Mouse (Mus musculus) MEL (cell line): ENCODE measurements around the gene Exosc8. TPM values are rescaled to one million over a fixed set of nuclear protein-coding genes. Genes with fewer than 3 reads are reported as not detected.
A peak's percentile ranks its signal among the peaks of the same experiment; 100 is the strongest.

Experiments
- DNase-seq: peaks from one replicate; pipeline ENCODE4 v3.0.0; 2011; ENCODE audit warnings: low read depth, low spot score
- H3K27ac ChIP-seq: 2 replicates; pipeline ENCODE4 v1.5.1; 2012; ENCODE audit warnings: low read depth, mild to moderate bottlenecking, control low read depth, low read length, moderate library complexity; ENCODE audit not compliant: control insufficient read depth
- H3K27me3 ChIP-seq, 2 experiments: fragments of 150-350 bp in 1 of 2; sonication (generic) in 1 of 2; 2 replicates each; pipeline ENCODE4 v1.6.1; 2012; ENCODE audit warnings: low read length in 2 of 2, mild to moderate bottlenecking in 2 of 2, improper control_type of control experiment in 1 of 2, moderate library complexity in 1 of 2; ENCODE audit not compliant: insufficient read depth in 2 of 2, control insufficient read depth in 1 of 2
- H3K36me3 ChIP-seq, 2 experiments: 2 replicates each; pipeline ENCODE4 v1.6.1; 2012 to 2014; ENCODE audit warnings: low read length in 2 of 2, improper control_type of control experiment in 1 of 2, inconsistent platforms in 1 of 2, mild to moderate bottlenecking in 1 of 2; ENCODE audit not compliant: insufficient read depth in 2 of 2, control insufficient read depth in 1 of 2
- H3K4me1 ChIP-seq, 2 experiments: fragments of 150-350 bp in 1 of 2; sonication (generic) in 1 of 2; 2 replicates each; pipeline ENCODE4 v1.6.1; 2012; ENCODE audit warnings: low read length in 2 of 2, improper control_type of control experiment in 1 of 2, mild to moderate bottlenecking in 1 of 2; ENCODE audit not compliant: insufficient read depth in 2 of 2, control insufficient read depth in 1 of 2
- H3K4me3 ChIP-seq, 2 experiments: fragments of 150-350 bp in 1 of 2; sonication (generic) in 1 of 2; 2 replicates each; pipeline ENCODE4 v1.5.1; 2012; ENCODE audit warnings: low read depth in 2 of 2, low read length in 2 of 2, mild to moderate bottlenecking in 2 of 2, moderate library complexity in 2 of 2, control low read depth in 1 of 2, improper control_type of control experiment in 1 of 2; ENCODE audit not compliant: control insufficient read depth in 1 of 2, insufficient read depth in 1 of 2
- H3K79me2 ChIP-seq: 2 replicates; pipeline ENCODE4 v1.6.1; 2012; ENCODE audit warnings: mild to moderate bottlenecking, low read length, moderate library complexity; ENCODE audit not compliant: control insufficient read depth, poor library complexity, insufficient read depth
- H3K9ac ChIP-seq: 2 replicates; pipeline ENCODE4 v1.6.1; 2012; ENCODE audit warnings: low read depth, mild to moderate bottlenecking, control low read depth, low read length, moderate library complexity; ENCODE audit not compliant: control insufficient read depth, poor library complexity, severe bottlenecking
- H3K9me3 ChIP-seq: fragments of 150-350 bp; sonication (generic); replicated peaks from 2 replicates; pipeline ENCODE4 v1.6.1; 2012; ENCODE audit warnings: mild to moderate bottlenecking, low read length, improper control_type of control experiment, moderate library complexity; ENCODE audit not compliant: insufficient read depth
- CHD1 ChIP-seq: IDR thresholded peaks from 2 replicates; pipeline ENCODE4 v1.6.1; 2012; ENCODE audit warnings: low read depth, mild to moderate bottlenecking, inconsistent platforms, low read length, improper control_type of control experiment
- CHD2 ChIP-seq: IDR thresholded peaks from 2 replicates; pipeline ENCODE4 v1.6.1; 2011; ENCODE audit warnings: low read length, improper control_type of control experiment
- E2F4 ChIP-seq: IDR thresholded peaks from 2 replicates; pipeline ENCODE4 v1.6.1; 2011; ENCODE audit warnings: low read depth, low read length, improper control_type of control experiment, borderline replicate concordance
- ELF1 ChIP-seq: IDR thresholded peaks from 2 replicates; pipeline ENCODE4 v1.6.1; 2014; ENCODE audit warnings: low read depth, mild to moderate bottlenecking, inconsistent platforms, low read length, improper control_type of control experiment, moderate library complexity
- EP300 ChIP-seq, 2 experiments: IDR thresholded peaks; 2 replicates each; pipeline ENCODE4 v1.6.1; 2011; ENCODE audit warnings: improper control_type of control experiment in 2 of 2, low read length in 2 of 2, low read depth in 1 of 2, mild to moderate bottlenecking in 1 of 2
- GATA1 ChIP-seq: IDR thresholded peaks from 2 replicates; pipeline ENCODE4 v1.6.1; 2011; ENCODE audit warnings: low read depth, low read length, improper control_type of control experiment
- HCFC1 ChIP-seq: IDR thresholded peaks from 2 replicates; pipeline ENCODE4 v1.6.1; 2012; ENCODE audit warnings: low read depth, mild to moderate bottlenecking, inconsistent platforms, low read length, improper control_type of control experiment, moderate library complexity
- MAX ChIP-seq: IDR thresholded peaks from 2 replicates; pipeline ENCODE4 v1.6.1; 2011; ENCODE audit warnings: low read length, improper control_type of control experiment
- MXI1 ChIP-seq: IDR thresholded peaks from 2 replicates; pipeline ENCODE4 v1.6.1; 2011; ENCODE audit warnings: mild to moderate bottlenecking, low read depth, low read length, improper control_type of control experiment
- MYC ChIP-seq: IDR thresholded peaks from 2 replicates; pipeline ENCODE4 v1.6.1; 2011; ENCODE audit warnings: low read depth, mild to moderate bottlenecking, low read length, improper control_type of control experiment, moderate library complexity
- NELFE ChIP-seq: IDR thresholded peaks from 2 replicates; pipeline ENCODE4 v1.6.1; 2011; ENCODE audit warnings: low read depth, low read length, improper control_type of control experiment
- POLR2A ChIP-seq, 2 experiments: IDR thresholded peaks; 2 replicates each; pipeline ENCODE4 v1.6.1; 2011 to 2012; ENCODE audit warnings: low read length in 2 of 2, mild to moderate bottlenecking in 2 of 2, control low read depth in 1 of 2, improper control_type of control experiment in 1 of 2, low read depth in 1 of 2, moderate library complexity in 1 of 2; ENCODE audit not compliant: control insufficient read depth in 1 of 2, insufficient read depth in 1 of 2, poor library complexity in 1 of 2
- POLR2AphosphoS2 ChIP-seq: IDR thresholded peaks from 2 replicates; pipeline ENCODE4 v1.6.1; 2011; ENCODE audit warnings: low read length, improper control_type of control experiment
- POLR2AphosphoS5 ChIP-seq: IDR thresholded peaks from 2 replicates; pipeline ENCODE4 v1.6.1; 2012; ENCODE audit warnings: low read depth, borderline replicate concordance, mild to moderate bottlenecking, inconsistent platforms, low read length, moderate library complexity, mixed read lengths
- RAD21 ChIP-seq: IDR thresholded peaks from 2 replicates; pipeline ENCODE4 v1.6.1; 2011; ENCODE audit warnings: mild to moderate bottlenecking, low read depth, low read length, improper control_type of control experiment
- TBP ChIP-seq: IDR thresholded peaks from 2 replicates; pipeline ENCODE4 v1.8.0; 2011; ENCODE audit warnings: low read depth, low read length, improper control_type of control experiment
- TCF12 ChIP-seq: IDR thresholded peaks from 2 replicates; pipeline ENCODE4 v1.6.1; 2014; ENCODE audit warnings: low read depth, mild to moderate bottlenecking, inconsistent platforms, low read length, improper control_type of control experiment, moderate library complexity
- UBTF ChIP-seq: IDR thresholded peaks from 2 replicates; pipeline ENCODE4 v1.6.1; 2012; ENCODE audit warnings: low read depth, mild to moderate bottlenecking, inconsistent platforms, low read length, improper control_type of control experiment, moderate library complexity, borderline replicate concordance; ENCODE audit not compliant: insufficient read depth
- USF1 ChIP-seq: IDR thresholded peaks from 2 replicates; pipeline ENCODE4 v1.6.1; 2014; ENCODE audit warnings: low read depth, mild to moderate bottlenecking, inconsistent platforms, low read length, improper control_type of control experiment, moderate library complexity
- USF2 ChIP-seq, 2 experiments: IDR thresholded peaks; 2 replicates each; pipeline ENCODE4 v1.6.1; 2011 to 2012; ENCODE audit warnings: improper control_type of control experiment in 2 of 2, low read length in 2 of 2, borderline replicate concordance in 1 of 2, inconsistent platforms in 1 of 2, low read depth in 1 of 2, mild to moderate bottlenecking in 1 of 2; ENCODE audit not compliant: insufficient read depth in 1 of 2
- ZMIZ1 ChIP-seq: IDR thresholded peaks from 2 replicates; pipeline ENCODE4 v1.6.1; 2012; ENCODE audit warnings: low read depth, mild to moderate bottlenecking, inconsistent platforms, low read length, improper control_type of control experiment, moderate library complexity
- polyA plus RNA-seq, 2 experiments: library from polyadenylated mRNA; stranded (reverse) in 1 of 2; unstranded in 1 of 2; fragments of >175 nt in 1 of 2; fragments of >200 nt in 1 of 2; gene quantifications; 2 replicates each; pipeline versions ENCODE4 v1.2.1 to v1.2.4; 2012; ENCODE audit warnings: low replicate concordance in 2 of 2, low read depth in 1 of 2; ENCODE audit not compliant: insufficient read length in 2 of 2, insufficient read depth in 1 of 2, missing spikeins in 1 of 2
- total RNA-seq: library from RNA; depleted of rRNA; stranded (reverse); fragments of 300-350 nt; gene quantifications from 2 replicates; pipeline ENCODE4 v1.2.3, GENCODE M21; 2012

Exosc8 gene
- total and polyA plus RNA-seq, 3 experiments, result 231 to 361 TPM; not detected in 1

DNA sequence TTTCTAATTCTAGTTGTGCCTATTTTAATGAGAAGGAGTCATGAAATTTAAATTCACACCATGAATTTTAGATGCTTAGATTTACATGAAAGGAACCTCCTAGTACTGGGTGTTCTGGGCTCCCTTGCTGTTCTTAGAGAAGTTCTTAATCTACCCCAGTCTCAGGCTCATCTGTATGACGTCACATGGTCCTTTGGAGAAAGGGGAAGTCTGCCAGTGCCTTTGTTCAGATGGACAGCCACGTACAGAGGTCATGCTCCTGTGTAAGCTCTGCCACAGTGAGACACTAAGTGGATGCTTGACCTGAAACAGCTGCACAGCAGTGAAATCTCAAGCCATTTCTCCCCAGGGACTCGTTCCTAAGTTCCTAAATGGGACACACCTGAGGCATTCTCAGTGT lies 16.2 kb downstream of the Exosc8 start:
- H3K36me3 ChIP-seq, result peaks cover 5 to 53% of the 10 kb centered on the region in 2 experiments
- peaks cover 2 to 10% of the 10 kb centered on the region in 2 experiments; a peak in 3 of 4 replicates for H3K4me1 ChIP-seq
- DNase-seq, result peak; percentile 68
- H3K79me2 ChIP-seq, result no peaks in the 10 kb centered on the region
- no peak for TF ChIP-seq NELFE
- TF ChIP-seq USF1, result peak; percentile 58; the same call in 1 of the 2 replicates
- TF ChIP-seq USF2 (IDR thresholded peaks at IDR 0.05; ENCODE audit: borderline replicate concordance in 1 of 2, insufficient read depth in 1 of 2, low read depth in 1 of 2, low read length in 2 of 2), result no peak
- H3K27ac ChIP-seq, result no peak overlapping the region
- H3K27me3 ChIP-seq, result no peaks in the 10 kb centered on the region
- no peaks in the 10 kb centered on the region for H3K9me3 ChIP-seq
- no peak overlapping the region for H3K9ac ChIP-seq
- no peak overlapping the region for H3K4me3 ChIP-seq

DNA sequence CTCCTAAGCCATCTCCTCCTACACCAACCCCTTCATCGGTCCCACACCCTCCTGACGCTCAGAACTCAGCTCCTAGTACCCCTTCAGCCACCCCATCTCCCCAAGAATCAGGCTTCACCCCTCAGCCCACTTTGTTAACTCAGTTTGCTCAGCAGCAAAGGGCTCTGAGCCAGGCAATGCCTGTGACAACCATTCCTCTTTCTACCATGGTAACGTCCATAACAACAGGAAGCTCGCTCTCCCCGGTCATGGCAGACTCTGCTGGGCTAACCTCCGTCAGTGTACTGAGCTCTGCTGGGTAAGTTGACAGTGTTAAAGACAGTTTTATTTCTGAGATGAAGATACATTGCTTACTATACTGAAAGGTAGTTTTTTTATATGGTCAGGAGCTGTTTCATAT lies 17.8 kb downstream of the Exosc8 start:
- TF ChIP-seq CHD2 (no peak), POLR2A (IDR thresholded peaks at IDR 0.05; ENCODE audit: control insufficient read depth in 1 of 2, insufficient read depth in 1 of 2, low read depth in 1 of 2, low read length in 2 of 2, poor library complexity in 1 of 2) (no peak), USF2 (IDR thresholded peaks at IDR 0.05; ENCODE audit: borderline replicate concordance in 1 of 2, insufficient read depth in 1 of 2, low read depth in 1 of 2, low read length in 2 of 2) (no peak), E2F4 (no peak), POLR2AphosphoS2 (no peak), RAD21 (no peak), ELF1 (no peak), MAX (no peak), CHD1 (no peak), TCF12 (no peak), MYC (no peak), HCFC1 (no peak), POLR2AphosphoS5 (no peak), NELFE (no peak), ZMIZ1 (no peak), MXI1 (no peak), GATA1 (no peak), TBP (no peak), EP300 (IDR thresholded peaks at IDR 0.05; ENCODE audit: low read depth in 1 of 2, low read length in 2 of 2) (no peak), UBTF (no peak)
- Histone ChIP-seq H3K79me2 (no peaks in the 10 kb centered on the region), H3K36me3 (peaks cover 0 to 60% of the 10 kb centered on the region in 2 experiments; a peak in 3 of 4 replicates), H3K9me3 (no peaks in the 10 kb centered on the region), H3K4me3 (no peak overlapping the region), H3K4me1 (peaks cover 0 to 4% of the 10 kb centered on the region in 2 experiments; a peak in 2 of 4 replicates), H3K27me3 (no peaks in the 10 kb centered on the region), H3K27ac (no peak overlapping the region), H3K9ac (no peak overlapping the region)
- no peak for DNase-seq
